Mouse (Mus musculus) olfactory bulb, adult 2 months (tissue): ENCODE results near the gene 1700012B07Rik.

ENCODE experiments used
- CTCF ChIP-seq: fragments of 200-500 bp; IDR thresholded peaks from 2 replicates; pipeline ENCODE4 v1.5.1; 2012; ENCODE audit warnings: low read depth, mild to moderate bottlenecking, low read length, moderate library complexity; ENCODE audit not compliant: insufficient read depth
- POLR2A ChIP-seq: fragments of 200-500 bp; IDR thresholded peaks from 2 replicates; pipeline ENCODE4 v1.6.1; 2012; ENCODE audit warnings: mild to moderate bottlenecking, low read depth, low read length, moderate library complexity; ENCODE audit not compliant: insufficient read depth

GRCm38 (mm10) chr11:109817405-109817804 is 10.4 kb downstream of the 1700012B07Rik start:
- no peak for TF ChIP-seq CTCF
- TF ChIP-seq POLR2A, result no peak
